Mouse (Mus musculus): ENCODE results near the gene Gng11. TPM values are rescaled to one million over a fixed set of nuclear protein-coding genes. Genes with fewer than 3 reads are reported as not detected.

Gene Gng11
- total RNA-seq, 1 experiment from 2014 or later = 5.9 TPM

DNA sequence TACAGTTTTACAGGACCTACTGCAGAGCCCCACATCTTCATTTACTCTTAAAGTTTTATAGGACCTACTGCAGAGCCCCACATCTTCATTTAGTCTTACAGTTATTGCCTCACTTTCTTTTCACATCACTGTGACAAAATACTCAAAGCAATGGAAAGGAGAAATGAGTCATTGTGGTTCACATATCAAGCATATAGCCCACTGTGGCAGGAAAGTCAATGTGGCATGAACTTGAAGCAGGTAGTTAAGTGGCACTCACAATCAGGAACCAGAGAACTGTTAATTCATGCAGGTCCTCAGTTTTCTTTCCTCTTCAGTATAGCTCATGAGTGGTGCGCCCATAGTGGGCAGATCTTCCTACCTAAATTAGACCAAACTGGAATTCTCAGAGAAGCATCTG, 43.5 kb downstream of the Gng11 start:
- ATAC-seq (replicated peaks in 1 of 2; ENCODE audit: insufficient read depth in 1 of 2, low FRiP score in 2 of 2, low TSS enrichment in 1 of 2, low read depth in 1 of 2, poor library complexity in 2 of 2, severe bottlenecking in 2 of 2) = peak; percentile 53 to 65; a peak in 3 of 4 replicates

GRCm38 (mm10) chr6:4052843-4053242, 49.1 kb downstream of the Gng11 start:
- no peak for ATAC-seq (replicated peaks in 1 of 2; ENCODE audit: insufficient read depth in 1 of 2, low FRiP score in 2 of 2, low TSS enrichment in 1 of 2, low read depth in 1 of 2, poor library complexity in 2 of 2, severe bottlenecking in 2 of 2)

DNA sequence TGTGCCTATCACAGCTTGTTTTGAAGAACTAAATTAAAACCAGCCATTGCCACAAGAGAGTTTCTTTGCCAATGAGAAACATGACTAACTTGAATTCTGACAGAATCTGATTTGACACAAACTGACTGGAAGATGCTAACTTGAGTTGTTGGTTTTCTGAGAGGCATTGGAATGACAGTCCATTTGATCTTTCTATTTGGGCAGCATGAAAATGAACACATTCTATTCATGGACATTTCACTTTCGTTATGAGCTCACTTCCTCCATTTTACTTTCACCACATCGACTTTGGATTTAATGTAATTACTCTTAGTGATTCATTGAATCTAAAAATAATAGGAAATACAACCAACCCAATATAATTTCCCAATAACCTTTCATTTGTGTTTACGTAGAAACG, 50.7 kb downstream of the Gng11 start:
- ATAC-seq (replicated peaks in 1 of 2; ENCODE audit: insufficient read depth in 1 of 2, low FRiP score in 2 of 2, low TSS enrichment in 1 of 2, low read depth in 1 of 2, poor library complexity in 2 of 2, severe bottlenecking in 2 of 2) = no peak

Other genes with a start within 250 kb of the Gng11 start
- not detected in 2 replicates for gene Calcr, start 239.2 kb upstream of the Gng11 start, total RNA-seq (2017)
- gene Tfpi2, start 15.0 kb upstream of the Gng11 start, total RNA-seq (2017) = not detected in 2 replicates
- gene Gngt1, start 10.1 kb upstream of the Gng11 start, total RNA-seq (2017) = not detected in 2 replicates
- gene Bet1, start 83.1 kb downstream of the Gng11 start, total RNA-seq (2017) = 49.0 and 52.5 TPM in 2 replicates

Measured in hematopoietic stem cell, adult 5-6 weeks (primary cell).